Mouse (Mus musculus) embryonic facial prominence, embryonic 11.5 days (tissue): ENCODE data around the gene A330070K13Rik. TPM values are rescaled to one million over a fixed set of nuclear protein-coding genes. Genes with fewer than 3 reads are reported as not detected.

ENCODE experiments used
- ATAC-seq: fragments of 200-750 bp; cut with Nextera tagmentation; replicated peaks from 2 replicates; pipeline ENCODE4 v1.8.0; 2017; ENCODE audit warnings: low read depth; ENCODE audit not compliant: insufficient number of reproducible peaks, low FRiP score, low TSS enrichment
- DNase-seq: peaks from one replicate; pipeline ENCODE4 v3.0.0-alpha.2; 2015; ENCODE audit warnings: low spot score
- H3K27ac ChIP-seq: fragments of 300-500 bp; sonication (generic); replicated peaks from 2 replicates; pipeline ENCODE4 v1.5.1; 2014; ENCODE audit warnings: mild to moderate bottlenecking, low read depth, low read length, control low read depth
- H3K27me3 ChIP-seq: fragments of 300-500 bp; sonication (generic); 2 replicates; pipeline ENCODE4 v1.6.1; 2014; ENCODE audit warnings: mild to moderate bottlenecking, low read length, moderate library complexity, mixed read lengths; ENCODE audit not compliant: control insufficient read depth, insufficient read depth
- H3K36me3 ChIP-seq: fragments of 300-500 bp; sonication (generic); replicated peaks from 2 replicates; pipeline ENCODE4 v1.6.1; 2014; ENCODE audit warnings: low read depth, mild to moderate bottlenecking, low read length, moderate library complexity, mixed read lengths; ENCODE audit not compliant: control insufficient read depth, insufficient read depth
- H3K4me1 ChIP-seq: fragments of 300-500 bp; sonication (generic); 2 replicates; pipeline ENCODE4 v1.6.1; 2014; ENCODE audit warnings: low read length, mixed read lengths; ENCODE audit not compliant: control insufficient read depth, insufficient read depth
- H3K4me2 ChIP-seq: fragments of 300-500 bp; sonication (generic); 2 replicates; pipeline ENCODE4 v1.6.1; 2014; ENCODE audit warnings: low read depth, mild to moderate bottlenecking, control low read depth, low read length, moderate library complexity
- H3K4me3 ChIP-seq: fragments of 300-500 bp; sonication (generic); 2 replicates; pipeline ENCODE4 v1.5.1; 2014; ENCODE audit warnings: low read depth, low read length, control low read depth
- H3K9ac ChIP-seq: fragments of 300-500 bp; sonication (generic); replicated peaks from 2 replicates; pipeline ENCODE4 v1.6.1; 2014; ENCODE audit warnings: mild to moderate bottlenecking, control low read depth, low read length
- H3K9me3 ChIP-seq: fragments of 300-500 bp; sonication (generic); replicated peaks from 2 replicates; pipeline ENCODE4 v1.6.1; 2016; ENCODE audit warnings: mild to moderate bottlenecking, low read length, inconsistent platforms, mixed read lengths; ENCODE audit not compliant: control insufficient read depth
- WGBS: fragments of 180-500 bp; shearing (Covaris S2); extraction: QIAGEN DNeasy Blood & Tissue Kit; methylation state at CpG from one replicate; pipeline ENCODE4 v1.1.7; 2014; 5-methylcytosine and 5-hydroxymethylcytosine counted together
- polyA plus RNA-seq: library from polyadenylated mRNA; unstranded; fragments of >200 nt; fragmentation: Nextera tagmentation; extraction: Ambion mirVana; gene quantifications from 2 replicates; pipeline ENCODE4 v1.2.1, GENCODE M21; 2014

The A330070K13Rik gene
- polyA plus RNA-seq = not detected in 2 replicates

DNA sequence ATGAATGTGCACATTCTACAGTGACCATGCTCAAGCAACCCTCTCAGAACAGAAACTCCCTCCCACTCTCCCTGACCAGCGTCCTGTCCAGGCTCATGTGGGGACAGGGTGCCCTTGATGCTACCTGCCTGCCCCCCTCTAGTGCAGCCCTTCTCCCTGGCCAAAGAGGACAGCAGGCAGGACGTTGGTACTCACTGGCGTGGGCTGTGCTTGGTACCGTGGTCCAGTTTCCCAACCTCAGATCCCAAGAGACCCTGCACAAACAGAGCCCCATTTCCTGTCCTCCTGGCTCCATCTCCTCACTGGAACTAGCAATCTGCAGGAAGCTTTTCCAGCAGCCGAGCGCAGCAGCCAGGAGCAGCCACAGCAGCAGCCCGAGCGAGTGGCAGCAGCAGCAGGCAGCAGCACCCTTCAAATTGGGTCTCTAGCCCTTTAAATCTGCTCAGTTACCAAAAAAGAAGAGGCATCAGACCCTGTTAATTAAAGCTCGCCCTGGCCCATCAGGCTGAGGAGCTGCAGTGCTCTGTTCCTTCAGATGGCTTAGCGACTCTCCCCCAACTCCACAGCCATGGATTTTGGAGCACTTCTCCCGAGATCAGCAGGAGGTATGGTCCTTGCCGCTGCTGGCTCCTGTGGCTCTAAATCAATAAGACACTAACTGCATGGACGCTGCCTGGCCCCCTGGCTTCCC is at the start of gene A330070K13Rik:
Gene A330070K13Rik, minus strand, starts transcription at position 410 of the 691 bp plus-strand sequence.
- H3K4me2 ChIP-seq = peak within 1 kb of the TSS; percentile 2
- no peak within 1 kb of the TSS for H3K9ac ChIP-seq
- no peaks in the 10 kb centered on the region for H3K36me3 ChIP-seq
- peak; percentile 25 for DNase-seq
- no peak within 1 kb of the TSS for H3K4me3 ChIP-seq
- 10% methylated on average over 13 of the region's 13 CpGs for WGBS
- H3K9me3 ChIP-seq = no peaks in the 10 kb centered on the region
- H3K27me3 ChIP-seq = 0 out of 2 replicates have a peak, but pooled peaks cover 2% of the 10 kb centered on the region
- no peak within 1 kb of the TSS for H3K27ac ChIP-seq
- ATAC-seq = no peak
- H3K4me1 ChIP-seq = no peaks in the 10 kb centered on the region

- no peaks in the 10 kb centered on the region for H3K27me3 ChIP-seq
- ATAC-seq (no peak), DNase-seq (no peak)
- H3K36me3 ChIP-seq = no peaks in the 10 kb centered on the region
- no peak overlapping the region for H3K27ac ChIP-seq
- 89% methylated on average over 17 of the region's 17 CpGs for WGBS
- H3K9ac ChIP-seq = no peak overlapping the region
- no peaks in the 10 kb centered on the region for H3K4me1 ChIP-seq
- no peak overlapping the region for H3K4me3 ChIP-seq
- no peaks in the 10 kb centered on the region for H3K9me3 ChIP-seq
- no peak overlapping the region for H3K4me2 ChIP-seq
Observed at GRCm38 (mm10) chr5:130411516-130411915, 27.1 kb upstream of the A330070K13Rik start.

DNA sequence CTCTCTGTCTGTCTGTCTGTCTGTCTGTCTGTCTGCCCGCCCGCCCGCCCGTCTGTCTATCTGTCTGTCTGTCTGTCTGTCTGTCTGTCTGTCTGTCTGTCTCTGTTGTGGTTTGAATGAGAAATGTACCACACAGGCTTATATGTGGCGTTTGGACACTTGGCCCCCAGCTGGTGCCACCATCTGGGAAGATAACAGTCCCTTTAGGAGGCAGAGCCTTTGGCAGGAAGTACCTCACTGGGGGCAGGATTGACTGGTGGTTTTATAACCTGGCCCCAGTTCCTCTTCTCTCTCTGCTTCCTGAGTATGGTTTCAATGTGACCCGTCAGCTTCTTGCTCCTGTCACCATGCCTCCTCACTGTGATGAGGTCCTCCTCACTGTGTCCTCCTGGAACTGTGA is 25.3 kb upstream of the A330070K13Rik start:
- Histone ChIP-seq H3K9me3 (no peaks in the 10 kb centered on the region), H3K36me3 (no peaks in the 10 kb centered on the region), H3K27me3 (no peaks in the 10 kb centered on the region), H3K4me3 (no peak overlapping the region), H3K4me2 (no peak overlapping the region), H3K27ac (no peak overlapping the region), H3K4me1 (no peaks in the 10 kb centered on the region), H3K9ac (no peak overlapping the region)
- DNase-seq (no peak), ATAC-seq (no peak)
- WGBS = 91% methylated on average over 6 of the region's 6 CpGs

DNA sequence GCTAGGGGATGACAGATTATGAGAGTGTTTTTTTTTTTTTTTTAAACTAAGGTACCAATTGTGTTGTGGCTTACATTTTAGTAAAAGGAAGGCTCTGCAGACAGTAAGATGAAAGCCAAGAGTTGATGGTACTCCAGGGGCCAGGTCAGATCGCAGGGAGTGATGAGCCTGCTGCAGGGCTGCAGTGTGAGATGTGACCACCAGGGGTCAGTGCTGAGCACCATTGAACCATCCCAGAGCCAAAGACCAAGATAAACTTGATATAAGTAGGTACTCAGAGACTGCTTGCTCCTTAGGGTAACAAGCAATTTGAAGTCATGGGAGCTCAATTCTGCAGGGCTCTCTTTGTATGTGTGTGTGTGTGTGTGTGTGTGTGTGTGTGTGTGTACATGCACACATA is 20.8 kb upstream of the A330070K13Rik start:
- WGBS = 42% methylated on average over 1 of the region's 1 CpGs
- Histone ChIP-seq H3K4me1 (no peaks in the 10 kb centered on the region), H3K27me3 (no peaks in the 10 kb centered on the region), H3K4me3 (no peak overlapping the region), H3K9ac (no peak overlapping the region), H3K9me3 (no peaks in the 10 kb centered on the region), H3K36me3 (no peaks in the 10 kb centered on the region), H3K27ac (no peak overlapping the region), H3K4me2 (no peak overlapping the region)
- ATAC-seq (no peak), DNase-seq (peak; percentile 57)

- H3K27ac ChIP-seq = no peak overlapping the region
- no peak for DNase-seq
Observed at GRCm38 (mm10) chr5:130400136-130400917, 15.9 kb upstream of the A330070K13Rik start.

DNA sequence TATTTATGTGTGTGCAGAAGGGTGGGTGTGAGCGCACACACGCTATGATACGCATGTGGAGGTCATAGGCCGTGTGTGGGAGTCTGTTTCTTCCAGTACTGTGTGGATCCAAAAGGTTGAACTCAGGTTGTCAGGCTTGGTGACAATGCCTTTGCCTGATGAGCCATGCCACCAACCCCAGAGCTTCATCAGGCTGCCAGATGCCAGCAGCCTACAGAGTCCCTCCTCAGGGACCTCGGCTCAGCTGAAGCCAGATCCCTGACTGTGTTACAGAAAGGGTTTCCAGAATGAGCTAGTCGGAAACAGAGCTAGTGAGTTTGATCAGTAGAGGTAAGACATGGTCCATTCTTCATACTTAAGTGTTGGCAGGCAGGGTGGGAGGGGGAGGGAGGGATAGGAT is 10.7 kb upstream of the A330070K13Rik start:
- Histone ChIP-seq H3K4me1 (no peaks in the 10 kb centered on the region), H3K27ac (no peak overlapping the region), H3K4me2 (no peak overlapping the region), H3K9ac (no peak overlapping the region), H3K36me3 (no peaks in the 10 kb centered on the region), H3K27me3 (no peaks in the 10 kb centered on the region), H3K9me3 (no peaks in the 10 kb centered on the region), H3K4me3 (no peak overlapping the region)
- DNase-seq (no peak), ATAC-seq (no peak)
- WGBS = 74% methylated on average over 6 of the region's 6 CpGs

More at GRCm38 (mm10) chr5:130400136-130400917, 15.9 kb upstream of the A330070K13Rik start:
- ATAC-seq = no peak
- Histone ChIP-seq H3K4me2 (no peak overlapping the region), H3K36me3 (no peaks in the 10 kb centered on the region), H3K4me3 (no peak overlapping the region), H3K27me3 (no peaks in the 10 kb centered on the region), H3K9ac (no peak overlapping the region), H3K9me3 (no peaks in the 10 kb centered on the region), H3K4me1 (no peaks in the 10 kb centered on the region)
- 87% methylated on average over 8 of the region's 8 CpGs for WGBS

DNA sequence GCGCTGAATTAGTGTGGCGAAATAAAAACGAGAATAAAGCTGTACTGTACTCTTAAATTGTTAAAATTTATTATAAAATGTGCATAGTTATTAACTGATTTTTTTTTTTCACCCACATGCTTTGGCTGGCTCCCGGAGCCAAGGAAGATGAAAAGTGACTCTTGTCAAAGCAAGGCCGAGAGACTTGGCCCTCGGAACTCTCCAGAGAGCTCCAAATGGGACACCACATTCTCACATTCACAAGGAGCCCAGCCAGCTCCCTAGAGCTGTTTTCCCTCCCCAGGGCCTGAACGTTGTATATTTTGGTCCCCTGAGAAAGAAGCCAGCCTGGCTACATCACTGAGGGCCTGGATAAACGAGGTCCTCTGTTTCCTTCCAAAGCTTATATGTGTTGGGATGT is 10.0 kb upstream of the A330070K13Rik start:
- Histone ChIP-seq H3K9me3 (no peaks in the 10 kb centered on the region), H3K36me3 (no peaks in the 10 kb centered on the region), H3K27ac (no peak overlapping the region), H3K4me1 (no peaks in the 10 kb centered on the region), H3K27me3 (no peaks in the 10 kb centered on the region), H3K4me3 (no peak overlapping the region), H3K9ac (no peak overlapping the region), H3K4me2 (no peak overlapping the region)
- ATAC-seq (no peak), DNase-seq (no peak)
- whole genome bisulfite sequencing = 74% methylated on average over 8 of the region's 8 CpGs
